Mouse (Mus musculus) olfactory bulb, adult 2 months (tissue): ENCODE measurements at regions not wholly inside any gene's neighbourhood (a gene's known extent, or its start where the extent isn't known, plus 50 kb on each side); places are given as distances from the start of the nearest gene placed in this dataset.

Experiments used
- CTCF ChIP-seq: fragments of 200-500 bp; IDR thresholded peaks from 2 replicates; pipeline ENCODE4 v1.5.1; 2012; ENCODE audit warnings: low read depth, mild to moderate bottlenecking, low read length, moderate library complexity; ENCODE audit not compliant: insufficient read depth
- POLR2A ChIP-seq: fragments of 200-500 bp; IDR thresholded peaks from 2 replicates; pipeline ENCODE4 v1.6.1; 2012; ENCODE audit warnings: mild to moderate bottlenecking, low read depth, low read length, moderate library complexity; ENCODE audit not compliant: insufficient read depth

- TF ChIP-seq CTCF (no peak), POLR2A (no peak)
Observed at GRCm38 (mm10) chr17:9896964-9897363, 227.4 kb upstream of the Pabpc6 start.
